Mouse (Mus musculus) B cell, adult 62 days (primary cell): ENCODE data around the gene Exosc2. TPM values are rescaled to one million over a fixed set of nuclear protein-coding genes. Genes with fewer than 3 reads are reported as not detected.

Source experiments
- total RNA-seq: library from RNA; stranded (reverse); gene quantifications from 4 replicates; pipeline ENCODE4 v1.2.4, GENCODE M21; 2023

Exosc2 gene
- total RNA-seq, result 43.2 to 56.7 TPM (median 48.5 TPM) in 4 replicates

DNA sequence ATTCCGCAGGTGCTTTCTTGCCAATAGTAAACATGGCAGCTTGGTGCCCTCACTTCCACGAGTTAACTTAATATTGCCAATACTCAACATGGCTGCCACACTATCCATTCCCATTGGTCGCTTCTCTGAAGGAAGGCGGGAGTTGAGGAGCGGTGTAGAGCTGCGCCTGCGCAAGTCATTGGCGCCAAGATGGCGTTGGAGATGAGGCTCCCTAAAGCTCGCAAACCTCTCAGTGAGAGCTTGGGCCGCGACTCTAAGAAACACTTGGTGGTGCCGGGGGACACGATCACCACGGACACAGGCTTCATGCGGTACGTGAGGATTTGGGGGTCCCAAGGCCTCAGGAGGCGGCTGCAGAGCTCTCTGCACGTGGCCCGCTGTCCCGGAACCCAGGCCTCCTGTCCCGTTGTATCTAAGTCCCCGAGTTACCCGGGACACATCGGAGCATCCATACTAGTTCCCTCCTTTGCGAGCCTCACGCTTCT, at the start of gene Exosc2:
Exosc2 (plus strand) TSS at position 165 of the 485 bp plus-strand sequence.

DNA sequence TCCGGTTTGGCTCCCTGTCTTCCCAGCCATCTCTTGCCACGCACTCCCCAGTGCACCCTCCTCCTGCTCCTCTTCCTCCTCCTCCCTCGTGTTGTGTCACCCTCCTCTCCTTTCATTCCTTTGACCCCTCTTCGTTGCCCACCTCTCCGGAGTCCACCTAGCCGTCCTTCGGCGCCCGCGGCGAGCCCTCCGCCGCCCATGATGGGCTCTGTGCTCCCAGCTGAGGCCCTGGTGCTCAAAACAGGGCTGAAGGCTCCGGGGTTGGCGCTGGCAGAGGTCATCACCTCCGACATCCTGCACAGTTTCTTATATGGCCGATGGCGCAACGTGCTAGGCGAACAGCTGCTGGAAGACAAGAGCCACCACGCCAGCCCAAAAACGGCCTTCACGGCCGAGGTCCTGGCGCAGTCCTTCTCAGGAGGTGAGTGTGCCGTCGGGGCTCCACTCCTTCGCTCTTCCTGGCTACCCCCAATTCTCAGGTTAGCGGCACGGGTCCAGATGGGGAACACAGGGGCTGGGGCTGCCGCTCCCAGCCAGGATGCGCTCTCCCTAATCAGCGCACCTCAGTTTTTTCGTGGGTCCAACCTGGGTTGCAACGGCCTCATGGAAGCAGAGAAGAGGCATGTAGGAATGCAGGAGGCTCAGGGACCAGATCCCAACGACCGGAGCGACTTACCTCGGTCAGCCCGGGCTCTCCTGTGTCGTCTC, 30.5 kb upstream of the Exosc2 start, which contains the start of gene Prdm12:
Prdm12 (plus strand) TSS at position 137 of the 708 bp plus-strand sequence.

DNA sequence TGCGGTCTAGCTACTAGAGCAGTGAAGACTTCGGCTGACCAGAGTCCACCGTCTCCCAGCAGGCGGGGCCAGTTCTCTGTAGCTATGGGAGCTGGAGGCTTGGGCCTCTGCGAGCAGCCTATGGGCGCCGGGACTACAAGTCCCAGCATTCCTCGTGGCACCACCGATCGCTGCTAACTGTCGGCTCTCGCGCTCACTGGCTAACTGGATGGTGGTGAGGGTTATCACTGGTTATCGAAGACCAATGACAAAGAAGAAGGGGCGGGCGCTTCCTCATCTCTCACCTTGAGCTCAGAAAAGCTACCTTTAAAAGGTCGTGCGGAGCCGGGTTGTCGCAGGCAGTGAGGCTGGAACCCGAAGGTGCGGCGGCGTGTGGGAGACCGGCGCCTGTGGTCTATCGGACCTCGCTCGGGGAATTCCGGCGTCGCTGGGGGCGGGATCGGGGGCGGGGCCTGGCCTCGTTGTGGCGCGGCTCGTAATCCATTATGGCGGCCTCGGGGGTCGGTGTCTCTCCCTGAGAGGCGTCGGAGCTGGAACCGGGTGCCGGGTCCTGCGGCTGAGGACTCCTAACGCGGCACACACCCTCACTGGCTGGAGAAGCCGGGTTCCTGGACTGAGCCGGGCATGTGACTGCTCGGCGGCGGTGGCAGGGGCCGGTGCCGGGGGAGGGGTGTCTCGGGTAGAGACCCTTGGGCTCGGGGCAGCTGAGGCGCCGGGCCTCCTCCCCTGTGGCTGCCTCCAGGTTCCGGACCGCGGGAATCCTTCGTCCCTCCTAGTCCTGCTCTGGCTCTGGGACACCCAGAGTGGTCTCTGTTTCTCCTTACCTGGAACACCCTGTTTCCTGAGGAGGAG, 17.8 kb downstream of the Exosc2 start, which contains the start of gene Abl1:
Abl1 (plus strand) TSS at position 303 of the 852 bp plus-strand sequence.

Other genes starting within 250 kb of the Exosc2 start
- 17.9 to 29.0 TPM (median 19.9 TPM) in 4 replicates for gene Ass1, start 200.5 kb upstream of the Exosc2 start, total RNA-seq
- 11.4 to 19.3 TPM (median 14.1 TPM) in 4 replicates for gene Fubp3, start 98.1 kb upstream of the Exosc2 start, total RNA-seq
- gene Prdm12, start 30.7 kb upstream of the Exosc2 start, total RNA-seq, result not detected in 4 replicates
- 70.0 to 79.1 TPM (median 74.8 TPM) in 4 replicates for gene Abl1, start 17.7 kb downstream of the Exosc2 start, total RNA-seq
- 0.66 to 1.0 TPM (median 0.77 TPM) in 4 replicates for gene Qrfp, start 139.9 kb downstream of the Exosc2 start, total RNA-seq
- gene Fibcd1, start 175.3 kb downstream of the Exosc2 start, total RNA-seq, result 0.12 to 0.38 TPM (median 0.22 TPM) in 4 replicates
- gene Lamc3, start 216.6 kb downstream of the Exosc2 start, total RNA-seq, result 0.19 to 0.21 TPM in 2 of 4 replicates, not detected in the others